Mouse (Mus musculus) common myeloid progenitor, adult 5-6 weeks (primary cell): Measurements from ENCODE around the gene Galnt6. TPM values are rescaled to one million over a fixed set of nuclear protein-coding genes. Genes with fewer than 3 reads are reported as not detected.
"Not testable (repeated sequence)": the region's sequence is repeated elsewhere in the genome, so short reads cannot be mapped to it uniquely, and the experiment has no call there.

Experiments used
- ATAC-seq: replicated peaks from 2 replicates; pipeline ENCODE4 v1.8.0; 2016; ENCODE audit warnings: low read depth, mild to moderate bottlenecking, moderate TSS enrichment, inconsistent platforms; ENCODE audit not compliant: poor library complexity, severe bottlenecking
- total RNA-seq: library from RNA; stranded (forward); fragments of 200-1000, 187-1606 nt; gene quantifications from 2 replicates; pipeline ENCODE4 v1.2.3, GENCODE M21; 2017

Gene Galnt6
- total RNA-seq, result 42.7 and 49.2 TPM in 2 replicates

GRCm38 (mm10) chr15:100729281-100729985, at the start of gene Galnt6:
Gene Galnt6 (minus strand): TSS chr15:100729376.
- peak; percentile 33 for ATAC-seq

- no peak for ATAC-seq
These were observed 48.1 kb upstream of the Galnt6 start for GRCm38 (mm10) chr15:100777020-100778016.

- no peak for ATAC-seq
These were observed 47.2 kb upstream of the Galnt6 start for GRCm38 (mm10) chr15:100776424-100776823.

GRCm38 (mm10) chr15:100775189-100776166, 46.3 kb upstream of the Galnt6 start:
- no peak for ATAC-seq

- ATAC-seq, result not testable (repeated sequence)
These were observed 44.7 kb upstream of the Galnt6 start for GRCm38 (mm10) chr15:100773859-100774258.

GRCm38 (mm10) chr15:100772685-100773084, 43.5 kb upstream of the Galnt6 start:
- ATAC-seq, result no peak

- ATAC-seq, result no peak
These were observed 41.2 kb upstream of the Galnt6 start for GRCm38 (mm10) chr15:100770338-100770737.

- not testable (repeated sequence) for ATAC-seq
These were observed 39.8 kb upstream of the Galnt6 start for GRCm38 (mm10) chr15:100769023-100769422.

- ATAC-seq, result no peak
These were observed 38.7 kb upstream of the Galnt6 start for GRCm38 (mm10) chr15:100767851-100768250.

GRCm38 (mm10) chr15:100766826-100767225, 37.6 kb upstream of the Galnt6 start:
- ATAC-seq, result no peak

GRCm38 (mm10) chr15:100764163-100764951, 35.2 kb upstream of the Galnt6 start:
- ATAC-seq, result no peak

- no peak for ATAC-seq
These were observed 33.5 kb upstream of the Galnt6 start for GRCm38 (mm10) chr15:100762649-100763048.

- peak; percentile 75 for ATAC-seq
These were observed 32.4 kb upstream of the Galnt6 start, which contains the start of gene Slc4a8 for GRCm38 (mm10) chr15:100761419-100762185. Gene Slc4a8 (plus strand): TSS chr15:100761747.

GRCm38 (mm10) chr15:100761036-100761418, 31.9 kb upstream of the Galnt6 start:
- ATAC-seq, result no peak

- ATAC-seq, result no peak
These were observed 30.1 kb upstream of the Galnt6 start for GRCm38 (mm10) chr15:100759286-100759685.

GRCm38 (mm10) chr15:100757527-100757978, 28.4 kb upstream of the Galnt6 start:
- ATAC-seq, result peak; percentile 60

GRCm38 (mm10) chr15:100755881-100756624, 26.9 kb upstream of the Galnt6 start:
- ATAC-seq, result no peak
